Mouse (Mus musculus) heart, postnatal 0 days (tissue): ENCODE results near the gene Gm28269. TPM values are rescaled to one million over a fixed set of nuclear protein-coding genes. Genes with fewer than 3 reads are reported as not detected.

Experiments used
- ATAC-seq: fragments of 200-750 bp; cut with Nextera tagmentation; 2 replicates; pipeline ENCODE4 v1.8.0; 2017; ENCODE audit warnings: low read depth, moderate number of reproducible peaks, moderate library complexity; ENCODE audit not compliant: insufficient read depth
- DNase-seq: peaks from one replicate; pipeline ENCODE4 v3.0.0-alpha.2; 2016; ENCODE audit warnings: low spot score
- H3K27ac ChIP-seq: fragments of 300-500 bp; sonication (generic); 2 replicates; pipeline ENCODE4 v1.5.1; 2014; ENCODE audit warnings: low read depth, mild to moderate bottlenecking
- H3K27me3 ChIP-seq: fragments of 300-500 bp; sonication (generic); 2 replicates; pipeline ENCODE4 v1.6.1; 2014; ENCODE audit warnings: low read length, mixed read lengths; ENCODE audit not compliant: control insufficient read depth, insufficient read depth
- H3K36me3 ChIP-seq: fragments of 300-500 bp; sonication (generic); replicated peaks from 2 replicates; pipeline ENCODE4 v1.6.1; 2014; ENCODE audit warnings: low read length, mixed read lengths; ENCODE audit not compliant: control insufficient read depth, insufficient read depth
- H3K4me1 ChIP-seq: fragments of 300-500 bp; sonication (generic); 2 replicates; pipeline ENCODE4 v1.6.1; 2014; ENCODE audit warnings: antibody characterized with exemption; ENCODE audit not compliant: control insufficient read depth, insufficient read depth
- H3K4me2 ChIP-seq: fragments of 300-500 bp; sonication (generic); 2 replicates; pipeline ENCODE4 v1.6.1; 2014; ENCODE audit warnings: low read depth, mild to moderate bottlenecking, low read length, moderate library complexity
- H3K4me3 ChIP-seq: fragments of 300-500 bp; sonication (generic); 2 replicates; pipeline ENCODE4 v1.5.1; 2014; ENCODE audit warnings: low read depth, low read length
- H3K9ac ChIP-seq: fragments of 300-500 bp; sonication (generic); replicated peaks from 2 replicates; pipeline ENCODE4 v1.6.1; 2014; ENCODE audit warnings: low read depth, low read length, mixed read lengths
- H3K9me3 ChIP-seq: fragments of 300-500 bp; sonication (generic); replicated peaks from 2 replicates; pipeline ENCODE4 v1.6.1; 2016; ENCODE audit warnings: low read length; ENCODE audit not compliant: control insufficient read depth
- CTCF ChIP-seq: IDR thresholded peaks from 2 replicates; pipeline ENCODE4 v1.5.1; 2016; ENCODE audit warnings: antibody characterized with exemption, control low read depth, low read depth
- EP300 ChIP-seq: IDR thresholded peaks from 2 replicates; pipeline ENCODE4 v1.6.1; 2016; ENCODE audit warnings: antibody characterized with exemption, low read depth
- WGBS: fragments of 180-500 bp; shearing (Covaris S2); extraction: QIAGEN DNeasy Blood & Tissue Kit; methylation state at CpG from one replicate; pipeline ENCODE4 v1.1.7; 2014; 5-methylcytosine and 5-hydroxymethylcytosine counted together
- polyA plus RNA-seq: library from polyadenylated mRNA; unstranded; fragments of >200 nt; fragmentation: Nextera tagmentation; extraction: Ambion mirVana; gene quantifications from 2 replicates; pipeline ENCODE4 v1.2.1, GENCODE M21; 2015
- total RNA-seq: library from RNA; depleted of rRNA; stranded (reverse); fragments of >200 nt; gene quantifications from 2 replicates; pipeline ENCODE4 v1.2.3, GENCODE M21; 2014; ENCODE audit warnings: low replicate concordance; rRNA removed

The Gm28269 gene
- total and polyA plus RNA-seq, 2 experiments from 2014 or later = not detected

DNA sequence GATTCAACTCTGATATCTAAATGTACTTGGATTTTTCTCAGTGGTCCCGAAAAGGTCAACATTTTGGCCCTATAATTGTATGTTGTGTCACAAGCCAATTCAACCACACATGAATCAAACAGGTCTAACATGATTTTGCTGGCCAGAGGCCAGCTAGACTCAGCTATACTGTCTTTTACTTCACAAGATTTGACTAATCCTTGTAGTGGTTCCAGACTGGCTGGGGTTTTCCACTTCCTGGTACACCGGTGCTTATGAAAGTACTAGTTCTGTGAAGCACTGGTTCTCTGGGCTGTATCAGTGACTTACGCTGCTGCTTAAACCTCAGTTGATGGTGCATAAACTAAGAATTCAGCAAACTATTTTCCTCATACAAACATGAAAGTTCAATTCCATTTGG, 49.2 kb downstream of the Gm28269 start:
- Histone ChIP-seq H3K9ac (no peak overlapping the region), H3K9me3 (no peaks in the 10 kb centered on the region), H3K4me3 (no peak overlapping the region), H3K36me3 (no peaks in the 10 kb centered on the region), H3K27ac (no peak overlapping the region), H3K27me3 (no peaks in the 10 kb centered on the region), H3K4me2 (no peak overlapping the region), H3K4me1 (no peaks in the 10 kb centered on the region)
- ATAC-seq (no peak), DNase-seq (no peak)
- WGBS = 70% methylated on average over 3 of the region's 3 CpGs
- no peak for TF ChIP-seq CTCF
- TF ChIP-seq EP300 = no peak

DNA sequence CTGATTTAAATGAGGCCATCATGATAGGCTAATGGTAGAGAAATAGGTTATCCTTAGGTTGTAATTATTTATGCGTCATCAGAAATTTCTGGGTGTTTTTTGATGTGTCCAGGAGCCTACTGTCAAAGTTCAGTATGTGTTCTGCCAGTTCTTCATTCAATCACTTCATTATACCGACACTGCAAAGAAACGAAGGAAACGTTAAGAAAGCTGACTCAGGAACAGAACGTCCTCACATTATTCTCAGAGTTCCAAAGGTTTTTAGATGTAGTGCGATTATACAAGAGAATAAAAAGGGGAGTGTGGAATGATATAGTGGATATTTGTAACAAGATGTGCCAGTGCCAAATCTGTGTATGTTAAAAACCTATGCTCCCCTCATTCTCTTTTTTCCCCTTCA, 49.7 kb downstream of the Gm28269 start:
- DNase-seq = no peak
- TF ChIP-seq CTCF (no peak), EP300 (no peak)
- H3K9me3 ChIP-seq = no peaks in the 10 kb centered on the region
- H3K4me2 ChIP-seq = no peak overlapping the region
- ATAC-seq = no peak
- H3K27me3 ChIP-seq = no peaks in the 10 kb centered on the region
- H3K27ac ChIP-seq = no peak overlapping the region
- no peak overlapping the region for H3K9ac ChIP-seq
- no peak overlapping the region for H3K4me3 ChIP-seq
- no peaks in the 10 kb centered on the region for H3K36me3 ChIP-seq
- H3K4me1 ChIP-seq = no peaks in the 10 kb centered on the region
- WGBS = 70% methylated on average over 6 of the region's 6 CpGs

Other genes with a start within 250 kb of the Gm28269 start
- gene Slc6a14, start 30.2 kb downstream of the Gm28269 start, total RNA-seq = 0.70 TPM in 1 of 2 replicates, not detected in the other
- 0.20 and 0.27 TPM in 2 replicates for gene Slc6a14, start 30.2 kb downstream of the Gm28269 start, polyA plus RNA-seq